Mouse (Mus musculus): ENCODE measurements around the gene Dnah8. TPM values are rescaled to one million over a fixed set of nuclear protein-coding genes. Genes with fewer than 3 reads are reported as not detected.
"Not testable (repeated sequence)": the region's sequence is repeated elsewhere in the genome, so short reads cannot be mapped to it uniquely, and the experiment has no call there.

Dnah8 gene
- polyA plus RNA-seq (2012; rRNA removed): 2.9 and 10.7 TPM in 2 replicates

GRCm38 (mm10) chr17:30624132-30624531 lies at the start of gene Dnah8:
Dnah8 (plus strand) TSS chr17:30624354.
- no CpG with 5 or more reads among the region's 20 CpGs for WGBS
- not testable (repeated sequence) for H3K36me3 ChIP-seq (ENCODE audit: control insufficient read depth, insufficient read depth, low read length); H3K4me1 ChIP-seq (ENCODE audit: control insufficient read depth, insufficient read depth, insufficient read length, low read length); H3K27me3 ChIP-seq (ENCODE audit: control insufficient read depth, insufficient read depth, low read length); H3K4me3 ChIP-seq (ENCODE audit: low read depth, low read length); H3K27ac ChIP-seq (ENCODE audit: insufficient read depth, low read depth, low read length)

- TF ChIP-seq CTCF (IDR thresholded peaks at IDR 0.05; ENCODE audit: extremely low read depth, insufficient read length, insufficient replicate concordance, low read depth, low read length) (no peak), POLR2A (IDR thresholded peaks at IDR 0.05; ENCODE audit: low read depth, low read length) (no peak)
- WGBS: 59% methylated on average over 8 of the region's 8 CpGs
- no peak overlapping the region for H3K4me3 ChIP-seq (ENCODE audit: low read depth, low read length)
- no peaks in the 10 kb centered on the region for H3K27me3 ChIP-seq (ENCODE audit: control insufficient read depth, insufficient read depth, low read length)
- H3K4me1 ChIP-seq (ENCODE audit: control insufficient read depth, insufficient read depth, insufficient read length, low read length): peaks cover 13% of the 10 kb centered on the region
- no peaks in the 10 kb centered on the region for H3K36me3 ChIP-seq (ENCODE audit: control insufficient read depth, insufficient read depth, low read length)
- no peak overlapping the region for H3K27ac ChIP-seq (ENCODE audit: insufficient read depth, low read depth, low read length)
These were observed 49.4 kb upstream of the Dnah8 start for GRCm38 (mm10) chr17:30574783-30575075.

- no peak overlapping the region for H3K27ac ChIP-seq (ENCODE audit: insufficient read depth, low read depth, low read length)
- WGBS: 2% methylated on average over 35 of the region's 35 CpGs
- H3K27me3 ChIP-seq (ENCODE audit: control insufficient read depth, insufficient read depth, low read length): no peaks in the 10 kb centered on the region
- H3K4me3 ChIP-seq (ENCODE audit: low read depth, low read length): peak overlapping the region; percentile 93
- H3K4me1 ChIP-seq (ENCODE audit: control insufficient read depth, insufficient read depth, insufficient read length, low read length): peaks cover 10% of the 10 kb centered on the region
- TF ChIP-seq POLR2A (IDR thresholded peaks at IDR 0.05; ENCODE audit: low read depth, low read length) (no peak; the same call in 1 of the 2 replicates), CTCF (IDR thresholded peaks at IDR 0.05; ENCODE audit: extremely low read depth, insufficient read length, insufficient replicate concordance, low read depth, low read length) (no peak; the same call in 1 of the 2 replicates)
- no peaks in the 10 kb centered on the region for H3K36me3 ChIP-seq (ENCODE audit: control insufficient read depth, insufficient read depth, low read length)
These were observed 48.8 kb upstream of the Dnah8 start for GRCm38 (mm10) chr17:30575121-30575904.

- WGBS: 1% methylated on average over 84 of the region's 94 CpGs
- Histone ChIP-seq H3K36me3 (ENCODE audit: control insufficient read depth, insufficient read depth, low read length) (no peaks in the 10 kb centered on the region), H3K4me3 (ENCODE audit: low read depth, low read length) (peak within 1 kb of the TSS; percentile 93), H3K27me3 (ENCODE audit: control insufficient read depth, insufficient read depth, low read length) (no peaks in the 10 kb centered on the region), H3K27ac (ENCODE audit: insufficient read depth, low read depth, low read length) (peak within 1 kb of the TSS; percentile 89), H3K4me1 (ENCODE audit: control insufficient read depth, insufficient read depth, insufficient read length, low read length) (peaks cover 6% of the 10 kb centered on the region)
- TF ChIP-seq POLR2A (IDR thresholded peaks at IDR 0.05; ENCODE audit: low read depth, low read length) (peak; percentile 75), CTCF (IDR thresholded peaks at IDR 0.05; ENCODE audit: extremely low read depth, insufficient read length, insufficient replicate concordance, low read depth, low read length) (no peak)
These were observed 48.0 kb upstream of the Dnah8 start, which contains the start of gene Btbd9 for GRCm38 (mm10) chr17:30575941-30576773. Btbd9 (minus strand) TSS chr17:30576488.

- TF ChIP-seq CTCF (IDR thresholded peaks at IDR 0.05; ENCODE audit: extremely low read depth, insufficient read length, insufficient replicate concordance, low read depth, low read length) (no peak), POLR2A (IDR thresholded peaks at IDR 0.05; ENCODE audit: low read depth, low read length) (no peak)
- Histone ChIP-seq H3K36me3 (ENCODE audit: control insufficient read depth, insufficient read depth, low read length) (no peaks in the 10 kb centered on the region), H3K4me1 (ENCODE audit: control insufficient read depth, insufficient read depth, insufficient read length, low read length) (peaks cover 6% of the 10 kb centered on the region), H3K27me3 (ENCODE audit: control insufficient read depth, insufficient read depth, low read length) (no peaks in the 10 kb centered on the region), H3K4me3 (ENCODE audit: low read depth, low read length) (peak overlapping the region; percentile 93), H3K27ac (ENCODE audit: insufficient read depth, low read depth, low read length) (no peak overlapping the region)
- 31% methylated on average over 12 of the region's 12 CpGs for WGBS
These were observed 47.2 kb upstream of the Dnah8 start for GRCm38 (mm10) chr17:30576946-30577345.

GRCm38 (mm10) chr17:30580781-30581180 lies 43.4 kb upstream of the Dnah8 start:
- H3K27ac ChIP-seq (ENCODE audit: insufficient read depth, low read depth, low read length): no peak overlapping the region
- H3K4me1 ChIP-seq (ENCODE audit: control insufficient read depth, insufficient read depth, insufficient read length, low read length): peaks cover 4% of the 10 kb centered on the region
- no peaks in the 10 kb centered on the region for H3K27me3 ChIP-seq (ENCODE audit: control insufficient read depth, insufficient read depth, low read length)
- no peak overlapping the region for H3K4me3 ChIP-seq (ENCODE audit: low read depth, low read length)
- TF ChIP-seq POLR2A (IDR thresholded peaks at IDR 0.05; ENCODE audit: low read depth, low read length) (no peak), CTCF (IDR thresholded peaks at IDR 0.05; ENCODE audit: extremely low read depth, insufficient read length, insufficient replicate concordance, low read depth, low read length) (no peak)
- H3K36me3 ChIP-seq (ENCODE audit: control insufficient read depth, insufficient read depth, low read length): no peaks in the 10 kb centered on the region
- 67% methylated on average over 1 of the region's 1 CpGs for WGBS

- WGBS: 90% methylated on average over 6 of the region's 6 CpGs
- H3K36me3 ChIP-seq (ENCODE audit: control insufficient read depth, insufficient read depth, low read length): no peaks in the 10 kb centered on the region
- H3K4me1 ChIP-seq (ENCODE audit: control insufficient read depth, insufficient read depth, insufficient read length, low read length): peaks cover 4% of the 10 kb centered on the region
- no peak overlapping the region for H3K4me3 ChIP-seq (ENCODE audit: low read depth, low read length)
- no peak overlapping the region for H3K27ac ChIP-seq (ENCODE audit: insufficient read depth, low read depth, low read length)
- H3K27me3 ChIP-seq (ENCODE audit: control insufficient read depth, insufficient read depth, low read length): no peaks in the 10 kb centered on the region
- TF ChIP-seq CTCF (IDR thresholded peaks at IDR 0.05; ENCODE audit: extremely low read depth, insufficient read length, insufficient replicate concordance, low read depth, low read length) (no peak), POLR2A (IDR thresholded peaks at IDR 0.05; ENCODE audit: low read depth, low read length) (no peak)
These were observed 43.0 kb upstream of the Dnah8 start for GRCm38 (mm10) chr17:30581201-30581600.
